Mouse (Mus musculus): ENCODE measurements at regions not wholly inside any gene's neighbourhood (a gene's known extent, or its start where the extent isn't known, plus 50 kb on each side); places are given as distances from the start of the nearest gene placed in this dataset.
"Not testable (repeated sequence)": the region's sequence is repeated elsewhere in the genome, so short reads cannot be mapped to it uniquely, and the experiment has no call there.

DNA sequence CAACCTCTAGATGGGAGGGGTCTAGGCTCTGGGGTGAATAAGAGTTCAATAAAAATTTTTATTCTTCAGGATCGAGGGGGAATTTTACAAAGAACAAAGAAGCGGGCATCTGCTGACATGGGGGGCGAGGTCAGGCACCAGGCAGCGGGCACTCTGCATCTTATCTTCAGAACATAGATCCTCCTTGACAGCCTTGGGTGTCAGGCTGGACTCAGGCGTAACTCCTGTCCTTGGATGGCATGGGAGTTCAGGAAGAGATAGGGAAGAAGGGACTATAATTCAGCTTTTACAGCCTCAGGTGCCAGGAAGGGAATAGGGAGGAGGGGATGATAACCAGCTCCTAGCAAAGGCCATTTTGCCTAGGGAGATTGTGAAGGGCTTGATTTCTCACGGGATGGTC, 753.1 kb downstream of the Gm10330 start:
- in situ Hi-C loops (cut with MboI, MseI) = not testable (repeated sequence)

DNA sequence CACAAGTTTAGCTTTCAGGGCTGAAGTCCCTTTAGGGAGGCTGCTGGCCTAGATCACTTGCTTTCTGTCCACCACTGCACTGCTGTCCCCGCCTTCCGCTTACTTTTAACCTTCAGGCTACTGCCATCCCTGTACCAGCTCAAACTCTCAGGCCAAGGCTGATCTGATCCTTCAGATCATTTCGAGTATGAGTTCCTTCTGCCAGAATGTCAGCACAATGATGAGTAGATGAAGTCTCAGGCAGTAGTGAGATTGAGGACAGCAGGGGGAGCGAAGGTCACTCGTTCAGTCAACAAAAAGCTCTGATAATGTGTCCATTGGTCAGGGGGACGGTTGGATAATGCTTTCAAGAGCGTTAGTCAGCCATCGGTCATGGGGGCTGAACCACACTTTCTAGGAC, 756.5 kb downstream of the Gm10330 start:
- in situ Hi-C loops (cut with MboI, MseI) = not testable (repeated sequence)

DNA sequence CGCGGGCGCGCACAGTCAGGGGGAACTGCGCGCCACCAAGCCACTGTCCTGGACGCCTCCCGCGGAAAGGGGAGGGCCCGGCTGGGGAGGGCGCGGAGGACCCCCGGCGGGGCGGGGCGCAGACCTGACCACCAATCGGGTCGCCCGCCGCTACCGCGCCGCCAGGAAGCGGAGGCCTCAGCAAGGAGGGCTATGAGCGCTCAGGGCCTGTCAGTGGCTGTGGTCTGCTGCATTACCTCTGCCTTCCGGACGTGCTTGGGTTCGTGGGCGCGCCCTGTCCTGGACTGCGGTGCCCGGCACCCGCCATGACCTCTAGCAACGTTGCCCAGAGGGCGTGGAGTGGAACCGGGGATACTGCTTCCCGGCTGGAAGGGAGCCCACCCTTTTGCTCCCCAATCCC, 769.9 kb downstream of the Gm10330 start:
- in situ Hi-C loops (cut with MboI, MseI) = not testable (repeated sequence)

GRCm38 (mm10) chr12:23009662-23010061, 770.4 kb downstream of the Gm10330 start:
- in situ Hi-C loops (cut with MboI, MseI) = loop anchor here (5.0 kb wide), 1 partner anchor 788 kb away; no protein-coding TSS in a partner anchor
